Mouse (Mus musculus) cerebellum, adult 8-10 months (tissue): Measurements from ENCODE around the gene Pde4dip.

Experiments used
- DNase-seq: peaks from one replicate; pipeline ENCODE4 v3.0.0; 2022

Pde4dip gene

GRCm38 (mm10) chr3:97844163-97844820 lies 44.2 kb downstream of the Pde4dip start:
- DNase-seq: no peak

- no peak for DNase-seq
Observed at GRCm38 (mm10) chr3:97842641-97843040, 45.9 kb downstream of the Pde4dip start.

GRCm38 (mm10) chr3:97840439-97840838 lies 48.1 kb downstream of the Pde4dip start:
- no peak for DNase-seq

GRCm38 (mm10) chr3:97835888-97836287 lies 52.6 kb downstream of the Pde4dip start:
- DNase-seq: no peak

GRCm38 (mm10) chr3:97834625-97835024 lies 53.9 kb downstream of the Pde4dip start:
- DNase-seq: no peak

- DNase-seq: no peak
Observed at GRCm38 (mm10) chr3:97831564-97832320, 56.8 kb downstream of the Pde4dip start.

- DNase-seq: no peak
Observed at GRCm38 (mm10) chr3:97830622-97831021, 57.9 kb downstream of the Pde4dip start.

GRCm38 (mm10) chr3:97830122-97830521 lies 58.4 kb downstream of the Pde4dip start:
- no peak for DNase-seq

GRCm38 (mm10) chr3:97828286-97828685 lies 60.2 kb downstream of the Pde4dip start:
- no peak for DNase-seq

GRCm38 (mm10) chr3:97825246-97825645 lies 63.3 kb downstream of the Pde4dip start:
- no peak for DNase-seq

GRCm38 (mm10) chr3:97824744-97825143 lies 63.8 kb downstream of the Pde4dip start:
- no peak for DNase-seq

GRCm38 (mm10) chr3:97824011-97824711 lies 64.3 kb downstream of the Pde4dip start:
- DNase-seq: no peak

- no peak for DNase-seq
Observed at GRCm38 (mm10) chr3:97823438-97823837, 65.1 kb downstream of the Pde4dip start.

GRCm38 (mm10) chr3:97819050-97819449 lies 69.5 kb downstream of the Pde4dip start:
- no peak for DNase-seq

GRCm38 (mm10) chr3:97818383-97818982 lies 70.0 kb downstream of the Pde4dip start:
- DNase-seq: no peak

GRCm38 (mm10) chr3:97811651-97812399 lies 76.7 kb downstream of the Pde4dip start:
- no peak for DNase-seq

- DNase-seq: no peak
Observed at GRCm38 (mm10) chr3:97811158-97811557, 77.3 kb downstream of the Pde4dip start.

- no peak for DNase-seq
Observed at GRCm38 (mm10) chr3:97810334-97810733, 78.2 kb downstream of the Pde4dip start.

GRCm38 (mm10) chr3:97805559-97805958 lies 82.9 kb downstream of the Pde4dip start:
- DNase-seq: no peak

GRCm38 (mm10) chr3:97803675-97804074 lies 84.8 kb downstream of the Pde4dip start:
- DNase-seq: no peak

GRCm38 (mm10) chr3:97802927-97803326 lies 85.6 kb downstream of the Pde4dip start:
- DNase-seq: no peak

- no peak for DNase-seq
Observed at GRCm38 (mm10) chr3:97802297-97802696, 86.2 kb downstream of the Pde4dip start.
